Mouse (Mus musculus): ENCODE results near the gene Isca1. TPM values are rescaled to one million over a fixed set of nuclear protein-coding genes. Genes with fewer than 3 reads are reported as not detected.
"Not testable (repeated sequence)": the region's sequence is repeated elsewhere in the genome, so short reads cannot be mapped to it uniquely, and the experiment has no call there.

Isca1 gene
- total RNA-seq (2021): 100 to 1,000 TPM; 185 to 198 TPM
- long read RNA-seq, experiment 1, transcript Isca1-205 (1 exons, 3,280 nt): minor isoform, 7 of 407 reads
- long read RNA-seq, experiment 1, transcript Isca1-201 (4 exons, 1,942 nt): major isoform, 397 of 407 reads
- long read RNA-seq, experiment 1, partial matches to known transcripts: 3 of 407 reads
- long read RNA-seq, experiment 1, other reads (novel, unspliced or antisense): 0 of 407 reads
- long read RNA-seq, experiment 2, transcript Isca1-205 (1 exons, 3,280 nt): minor isoform, 6 of 506 reads
- long read RNA-seq, experiment 2, transcript Isca1-201 (4 exons, 1,942 nt): major isoform, 492 of 506 reads
- long read RNA-seq, experiment 2, partial matches to known transcripts: 6 of 506 reads
- long read RNA-seq, experiment 2, other reads (novel, unspliced or antisense): 2 of 506 reads

GRCm38 (mm10) chr13:59769296-59770163 is at the start of gene Isca1:
Gene Isca1 (minus strand): TSS chr13:59769810.
- peak; percentile 99 for DNase-seq
- intact Hi-C loops (cut with DNase I): loop anchor here (5.0 kb wide), 1 partner anchor 182 kb away; the partner anchor contains the start of genes Agtpbp1 and Naa35
- peak; percentile 34 for TF ChIP-seq CTCF (IDR thresholded peaks at IDR 0.05)

GRCm38 (mm10) chr13:59817352-59817751 is 47.7 kb upstream of the Isca1 start:
- intact Hi-C loops (cut with DNase I): no loop called here
- Histone ChIP-seq H3K27ac (no peak overlapping the region), H3K4me3 (no peak overlapping the region)
- no peak for DNase-seq
- no peak for TF ChIP-seq CTCF (IDR thresholded peaks at IDR 0.05)

More at GRCm38 (mm10) chr13:59769296-59770163, at the start of gene Isca1:
- Histone ChIP-seq H3K27ac (peak within 1 kb of the TSS; percentile 99), H3K4me3 (peak within 1 kb of the TSS; percentile 80)

DNA sequence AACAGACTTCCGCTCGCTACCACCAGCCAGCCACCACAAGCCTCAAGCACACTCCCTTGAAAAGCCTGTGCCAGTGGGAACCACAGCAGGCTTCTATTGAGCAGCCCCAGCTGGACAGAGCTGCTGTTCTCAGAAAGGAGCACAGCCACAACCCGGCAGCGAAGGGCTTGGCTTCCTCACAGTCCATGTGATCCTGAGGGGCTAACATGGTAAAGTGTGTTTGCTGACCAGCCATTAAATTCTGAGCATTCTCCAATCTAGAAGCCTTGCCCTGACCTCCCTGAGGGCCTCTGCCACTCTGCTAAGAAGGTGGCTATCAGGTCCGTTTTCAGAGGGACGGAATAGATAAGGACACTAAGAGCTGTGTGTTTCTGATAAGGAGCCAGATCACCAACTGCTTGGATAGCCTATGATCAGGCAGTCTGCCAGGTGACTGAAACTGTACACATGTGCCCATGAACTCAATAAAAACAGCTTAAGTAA is 44.5 kb upstream of the Isca1 start:
- Histone ChIP-seq H3K27ac (no peak overlapping the region), H3K4me3 (no peak overlapping the region)
- no peak for TF ChIP-seq CTCF (IDR thresholded peaks at IDR 0.05)
- intact Hi-C loops (cut with DNase I): no loop called here
- no peak for DNase-seq

DNA sequence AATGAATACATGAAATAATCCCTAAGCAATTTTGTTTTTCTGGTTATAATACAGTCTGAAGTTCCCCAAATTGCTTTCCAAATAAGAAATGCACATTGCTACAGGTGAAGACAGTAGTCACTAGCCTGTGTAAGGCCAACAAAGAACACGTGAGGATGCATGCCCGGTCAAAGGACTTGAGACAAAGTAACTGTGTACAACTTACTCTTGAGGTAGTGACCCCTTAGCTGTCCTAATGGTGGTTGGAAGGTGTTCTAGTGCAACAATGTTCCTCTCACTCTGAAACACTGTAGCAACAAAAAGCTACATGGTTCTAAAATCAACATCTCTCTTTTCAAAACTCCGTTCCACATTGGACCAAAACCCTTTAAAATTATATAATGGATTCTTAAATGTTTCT is 42.0 kb upstream of the Isca1 start:
- Histone ChIP-seq H3K27ac (no peak overlapping the region), H3K4me3 (no peak overlapping the region)
- no peak for TF ChIP-seq CTCF (IDR thresholded peaks at IDR 0.05)
- no peak for DNase-seq
- intact Hi-C loops (cut with DNase I): no loop called here

DNA sequence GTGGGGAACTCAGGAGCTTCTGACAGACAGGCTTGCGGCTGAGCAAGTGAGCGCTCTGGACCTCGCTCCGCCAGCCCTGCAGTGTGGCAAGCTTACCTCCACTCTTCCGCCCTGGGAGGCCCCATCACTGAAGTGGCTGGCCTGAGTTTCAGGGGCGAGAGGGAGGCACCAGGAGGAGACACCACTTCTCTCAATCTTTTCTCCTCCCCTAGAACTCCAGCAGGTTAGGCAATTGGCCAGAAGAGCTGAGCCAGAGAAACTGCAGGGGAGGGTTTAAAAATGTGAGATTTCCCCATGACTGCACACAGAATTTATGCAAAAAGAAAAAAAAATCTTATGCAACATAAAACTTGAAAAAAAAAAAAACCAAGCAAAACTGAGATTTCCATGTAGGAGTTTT is 31.4 kb upstream of the Isca1 start:
- intact Hi-C loops (cut with DNase I): no loop called here
- DNase-seq: no peak
- no peak for TF ChIP-seq CTCF (IDR thresholded peaks at IDR 0.05)
- Histone ChIP-seq H3K4me3 (no peak overlapping the region), H3K27ac (no peak overlapping the region)

GRCm38 (mm10) chr13:59800077-59800476 is 30.5 kb upstream of the Isca1 start:
- intact Hi-C loops (cut with DNase I): no loop called here

DNA sequence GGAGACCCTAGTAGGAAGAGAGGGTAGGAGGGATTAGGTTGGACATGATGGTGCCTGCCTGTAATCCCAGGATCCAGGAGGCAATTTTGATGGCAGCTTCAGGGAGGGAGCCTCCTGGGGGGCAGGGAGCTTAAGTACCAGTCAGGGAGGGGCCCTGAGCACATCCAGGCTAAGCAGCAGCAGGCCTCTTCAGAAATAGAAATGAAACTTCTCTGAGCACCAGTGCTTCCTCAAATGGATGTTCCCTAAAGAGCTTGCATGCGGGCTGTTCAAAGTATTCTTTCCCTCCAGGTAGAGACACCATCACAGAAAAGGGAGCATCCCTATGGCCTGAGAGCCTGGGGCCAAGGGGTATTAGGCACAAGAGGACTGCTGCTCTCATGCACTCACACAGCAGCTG is 28.7 kb upstream of the Isca1 start:
- no peak for DNase-seq
- TF ChIP-seq CTCF (IDR thresholded peaks at IDR 0.05): no peak
- intact Hi-C loops (cut with DNase I): no loop called here
- H3K27ac ChIP-seq: no peak overlapping the region
- no peak overlapping the region for H3K4me3 ChIP-seq

More at GRCm38 (mm10) chr13:59800077-59800476, 30.5 kb upstream of the Isca1 start:
- no peak for DNase-seq
- Histone ChIP-seq H3K27ac (no peak overlapping the region), H3K4me3 (no peak overlapping the region)
- TF ChIP-seq CTCF (IDR thresholded peaks at IDR 0.05): no peak

GRCm38 (mm10) chr13:59796466-59796848 is 26.8 kb upstream of the Isca1 start:
- H3K27ac ChIP-seq: no peak overlapping the region
- intact Hi-C loops (cut with DNase I): no loop called here
- H3K4me3 ChIP-seq: no peak overlapping the region
- no peak for TF ChIP-seq CTCF (IDR thresholded peaks at IDR 0.05)
- no peak for DNase-seq

DNA sequence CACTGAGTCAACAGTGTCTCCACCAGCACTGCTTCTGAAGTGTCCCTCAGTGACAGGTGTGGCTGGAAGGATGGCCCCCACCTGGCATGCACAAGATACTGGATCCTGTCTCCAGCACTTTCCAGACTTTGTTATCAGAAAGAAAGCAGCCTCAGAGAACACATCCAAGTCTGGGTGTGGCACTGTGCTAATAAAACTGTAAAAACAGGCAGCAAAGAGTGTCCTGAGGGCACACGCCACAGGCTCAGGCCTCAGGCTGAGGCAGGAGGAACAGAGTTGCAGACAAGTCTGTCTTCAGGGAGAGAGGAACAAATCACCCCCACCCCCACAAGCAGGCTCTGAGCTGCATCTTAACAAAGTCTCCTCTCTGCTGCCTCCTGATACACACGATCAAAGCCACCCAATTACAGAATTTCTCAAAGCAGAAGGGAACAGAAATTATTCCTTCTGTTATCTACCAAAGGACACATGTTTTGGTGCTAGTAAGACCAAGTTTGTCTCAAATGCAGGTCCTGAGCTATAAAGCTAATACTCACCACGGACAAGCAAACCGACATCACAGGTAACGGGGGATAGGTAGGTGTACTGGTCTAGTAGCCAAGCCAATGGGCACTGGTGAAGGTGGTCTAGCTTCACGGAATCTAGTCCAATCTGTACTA is 26.3 kb upstream of the Isca1 start:
- no peak for TF ChIP-seq CTCF (IDR thresholded peaks at IDR 0.05)
- DNase-seq: no peak
- no peak overlapping the region for H3K4me3 ChIP-seq
- H3K27ac ChIP-seq: no peak overlapping the region
- intact Hi-C loops (cut with DNase I): no loop called here

DNA sequence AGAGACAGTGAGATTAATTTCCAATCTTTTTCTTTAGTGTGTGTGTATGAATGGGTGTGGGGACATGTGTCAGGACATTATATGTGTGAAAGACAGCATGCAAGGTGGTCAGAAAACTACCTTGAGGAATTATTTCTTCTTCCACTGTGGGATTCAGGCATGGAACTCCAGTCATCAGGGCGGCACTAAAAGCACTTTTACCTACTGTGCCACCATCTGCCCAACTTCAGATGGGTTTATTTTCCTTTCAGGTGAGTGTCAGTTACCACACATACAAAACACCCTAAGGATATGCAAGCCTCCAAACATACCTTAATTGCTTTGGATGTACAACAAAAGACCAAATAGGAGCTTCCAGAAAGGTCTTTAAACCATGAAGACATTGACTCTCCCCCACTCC is 25.2 kb upstream of the Isca1 start:
- DNase-seq: no peak
- TF ChIP-seq CTCF (IDR thresholded peaks at IDR 0.05): no peak
- intact Hi-C loops (cut with DNase I): no loop called here
- Histone ChIP-seq H3K4me3 (no peak overlapping the region), H3K27ac (no peak overlapping the region)

GRCm38 (mm10) chr13:59782145-59782544 is 12.5 kb upstream of the Isca1 start, which contains the start of gene Gm49354:
Gene Gm49354 (minus strand): TSS chr13:59782245.
- intact Hi-C loops (cut with DNase I): no loop called here
- TF ChIP-seq CTCF (IDR thresholded peaks at IDR 0.05): no peak
- no peak within 1 kb of the TSS for H3K27ac ChIP-seq
- H3K4me3 ChIP-seq: no peak within 1 kb of the TSS
- DNase-seq: no peak

DNA sequence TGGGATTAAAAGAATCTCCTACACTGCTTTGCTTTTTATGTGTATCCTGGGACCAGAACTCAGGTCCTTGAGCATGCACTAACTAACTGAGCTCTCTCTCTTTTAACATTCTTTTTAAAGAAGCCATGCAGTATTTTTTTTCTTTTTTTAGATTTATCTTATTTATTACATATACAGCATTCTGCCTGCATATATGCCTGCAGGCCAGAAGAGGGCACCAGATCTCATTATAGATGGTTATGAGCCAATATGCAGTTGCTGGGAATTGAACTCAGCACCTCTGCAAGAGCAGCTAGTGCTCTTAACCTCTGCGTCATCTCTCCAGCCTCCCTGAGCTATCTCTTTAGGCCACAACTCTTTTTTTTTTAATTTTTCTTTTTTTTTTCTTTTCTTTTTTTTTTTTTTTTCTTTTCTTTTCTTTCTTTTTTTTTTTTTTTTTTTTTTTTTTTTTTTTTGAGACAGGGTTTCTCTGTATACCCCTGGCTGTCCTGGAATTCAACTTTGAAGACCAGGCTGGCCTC is 10.2 kb upstream of the Isca1 start:
- H3K27ac ChIP-seq; DNase-seq; intact Hi-C loops (cut with DNase I); H3K4me3 ChIP-seq: not testable (repeated sequence)
- peak; percentile 50 for TF ChIP-seq CTCF (IDR thresholded peaks at IDR 0.05)

Measured in gastrocnemius, adult 2 months (tissue).